Mouse (Mus musculus) liver, embryonic 13.5 days (tissue): ENCODE data around the gene Psmc3ip. TPM values are rescaled to one million over a fixed set of nuclear protein-coding genes. Genes with fewer than 3 reads are reported as not detected.
"Not testable (repeated sequence)": the region's sequence is repeated elsewhere in the genome, so short reads cannot be mapped to it uniquely, and the experiment has no call there.

Experiments
- ATAC-seq: fragments of 200-750 bp; cut with Nextera tagmentation; 2 replicates; pipeline ENCODE4 v1.8.0; 2017; ENCODE audit warnings: low read depth, mild to moderate bottlenecking, moderate number of reproducible peaks, moderate library complexity
- DNase-seq: peaks from one replicate; pipeline ENCODE4 v3.0.0; 2022
- H3K27ac ChIP-seq: fragments of 300-500 bp; sonication (generic); 2 replicates; pipeline ENCODE4 v1.5.1; 2015; ENCODE audit warnings: moderate library complexity, mild to moderate bottlenecking, inconsistent platforms
- H3K27me3 ChIP-seq: fragments of 300-500 bp; sonication (generic); 2 replicates; pipeline ENCODE4 v1.6.1; 2015; ENCODE audit warnings: mild to moderate bottlenecking, inconsistent platforms
- H3K36me3 ChIP-seq: fragments of 300-500 bp; sonication (generic); 2 replicates; pipeline ENCODE4 v1.6.1; 2015; ENCODE audit warnings: mild to moderate bottlenecking, inconsistent platforms
- H3K4me1 ChIP-seq: fragments of 300-500 bp; sonication (generic); replicated peaks from 2 replicates; pipeline ENCODE4 v1.6.1; 2015; ENCODE audit warnings: inconsistent platforms
- H3K4me2 ChIP-seq: fragments of 300-500 bp; sonication (generic); 2 replicates; pipeline ENCODE4 v1.6.1; 2015; ENCODE audit warnings: inconsistent platforms, mild to moderate bottlenecking, moderate library complexity
- H3K4me3 ChIP-seq: fragments of 300-500 bp; sonication (generic); replicated peaks from 2 replicates; pipeline ENCODE4 v1.5.1; 2015; ENCODE audit warnings: mild to moderate bottlenecking, inconsistent platforms
- H3K9ac ChIP-seq: fragments of 300-500 bp; sonication (generic); 2 replicates; pipeline ENCODE4 v1.6.1; 2015; ENCODE audit warnings: mild to moderate bottlenecking, inconsistent platforms
- H3K9me3 ChIP-seq: fragments of 300-500 bp; sonication (generic); replicated peaks from 2 replicates; pipeline ENCODE4 v1.6.1; 2016; ENCODE audit warnings: inconsistent platforms
- WGBS: fragments of 180-500 bp; shearing (Covaris S2); methylation state at CpG from one replicate; pipeline ENCODE4 v1.1.7; 2015; ENCODE audit not compliant: insufficient replicate concordance; 5-methylcytosine and 5-hydroxymethylcytosine counted together
- polyA plus RNA-seq: library from polyadenylated mRNA; unstranded; fragments of >200 nt; fragmentation: Nextera tagmentation; extraction: Ambion mirVana; gene quantifications from 2 replicates; pipeline ENCODE4 v1.2.1, GENCODE M21; 2015

Psmc3ip gene
- polyA plus RNA-seq, 1 experiment from 2014 or later, result 26.4 TPM

DNA sequence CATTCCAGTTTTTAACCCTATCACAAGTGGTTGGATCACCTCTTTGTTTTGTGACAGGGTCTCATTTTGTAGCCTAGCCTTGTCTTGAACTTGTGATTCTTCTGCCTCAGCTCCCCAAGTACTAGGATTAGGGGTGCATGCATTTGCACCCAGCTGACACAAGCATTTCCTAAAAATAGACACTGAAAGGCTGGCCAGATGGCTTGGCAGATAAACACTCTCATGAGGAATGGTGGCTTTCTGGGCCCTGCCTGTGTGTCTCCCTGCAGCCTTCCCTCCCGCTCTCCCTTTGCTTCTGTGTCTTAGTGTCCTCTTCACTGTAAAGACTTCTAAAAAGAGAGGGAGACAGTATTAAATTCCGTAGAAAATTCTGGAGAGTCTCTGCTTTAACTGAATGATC lies 36.0 kb upstream of the Psmc3ip start:
- Histone ChIP-seq H3K4me1 (peaks cover 17% of the 10 kb centered on the region), H3K4me2 (no peak overlapping the region), H3K27ac (no peak overlapping the region), H3K27me3 (no peaks in the 10 kb centered on the region), H3K9me3 (peaks cover 10% of the 10 kb centered on the region; the same call in 1 of the 2 replicates), H3K36me3 (peaks cover 12% of the 10 kb centered on the region), H3K9ac (no peak overlapping the region; the same call in 1 of the 2 replicates), H3K4me3 (no peak overlapping the region)
- 59% methylated on average over 2 of the region's 2 CpGs for WGBS
- peak; percentile 27 for DNase-seq
- peak; percentile 66 for ATAC-seq

- H3K36me3 ChIP-seq, result peaks cover 21% of the 10 kb centered on the region
- ATAC-seq, result no peak
- no peak overlapping the region for H3K4me2 ChIP-seq
- H3K4me3 ChIP-seq, result no peak overlapping the region
- H3K27ac ChIP-seq, result no peak overlapping the region
- H3K9ac ChIP-seq, result no peak overlapping the region
- no peak for DNase-seq
- peaks cover 17% of the 10 kb centered on the region for H3K4me1 ChIP-seq
- H3K9me3 ChIP-seq, result peaks cover 10% of the 10 kb centered on the region; the same call in 1 of the 2 replicates
- 36% methylated on average over 18 of the region's 18 CpGs for WGBS
- H3K27me3 ChIP-seq, result no peaks in the 10 kb centered on the region
Observed at GRCm38 (mm10) chr11:101130056-101130756, 35.0 kb upstream of the Psmc3ip start.

DNA sequence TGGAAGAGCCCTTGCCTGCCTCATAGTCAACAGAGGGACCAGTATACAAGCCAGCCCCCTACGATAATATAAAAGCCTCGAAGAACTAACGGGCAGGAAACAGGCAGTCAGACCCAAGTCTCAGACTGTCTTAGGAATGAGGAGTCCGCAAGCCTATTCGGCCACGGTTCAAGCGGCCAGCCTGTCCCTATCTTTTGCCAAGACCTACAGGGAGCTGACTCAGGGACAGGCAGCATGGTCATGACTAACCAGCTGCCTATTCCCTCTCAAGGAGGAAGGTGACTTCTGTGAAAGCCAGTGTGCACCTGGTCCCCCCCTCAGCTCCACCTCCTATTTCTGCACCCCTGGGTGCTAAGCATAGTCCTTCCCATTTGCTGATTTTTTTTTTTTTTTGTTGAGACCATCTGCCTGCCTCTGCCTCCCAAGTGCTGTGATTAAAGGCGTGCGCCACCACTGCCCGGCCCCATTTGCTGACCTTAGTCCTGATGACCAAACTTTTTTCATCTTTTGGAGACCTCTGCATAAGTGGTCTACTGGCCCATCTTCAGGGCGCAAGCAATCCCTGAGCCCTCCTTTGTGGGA lies 33.9 kb upstream of the Psmc3ip start:
- H3K9me3 ChIP-seq, result peaks cover 10% of the 10 kb centered on the region; the same call in 1 of the 2 replicates
- ATAC-seq (no peak), DNase-seq (no peak)
- H3K36me3 ChIP-seq, result peaks cover 29% of the 10 kb centered on the region
- peaks cover 17% of the 10 kb centered on the region for H3K4me1 ChIP-seq
- no peak overlapping the region for H3K4me2 ChIP-seq
- no peaks in the 10 kb centered on the region for H3K27me3 ChIP-seq
- no peak overlapping the region for H3K27ac ChIP-seq
- H3K4me3 ChIP-seq, result no peak overlapping the region
- no peak overlapping the region for H3K9ac ChIP-seq
- 71% methylated on average over 11 of the region's 11 CpGs for WGBS

- Histone ChIP-seq H3K27ac (no peak overlapping the region), H3K4me2 (no peak overlapping the region), H3K4me1 (peaks cover 17% of the 10 kb centered on the region), H3K9me3 (peaks cover 10% of the 10 kb centered on the region; the same call in 1 of the 2 replicates), H3K36me3 (peaks cover 48% of the 10 kb centered on the region), H3K27me3 (no peaks in the 10 kb centered on the region), H3K4me3 (no peak overlapping the region), H3K9ac (no peak overlapping the region)
- DNase-seq, result no peak
- no peak for ATAC-seq
- WGBS, result 78% methylated on average over 1 of the region's 1 CpGs
Observed at GRCm38 (mm10) chr11:101127075-101127474, 31.8 kb upstream of the Psmc3ip start.

DNA sequence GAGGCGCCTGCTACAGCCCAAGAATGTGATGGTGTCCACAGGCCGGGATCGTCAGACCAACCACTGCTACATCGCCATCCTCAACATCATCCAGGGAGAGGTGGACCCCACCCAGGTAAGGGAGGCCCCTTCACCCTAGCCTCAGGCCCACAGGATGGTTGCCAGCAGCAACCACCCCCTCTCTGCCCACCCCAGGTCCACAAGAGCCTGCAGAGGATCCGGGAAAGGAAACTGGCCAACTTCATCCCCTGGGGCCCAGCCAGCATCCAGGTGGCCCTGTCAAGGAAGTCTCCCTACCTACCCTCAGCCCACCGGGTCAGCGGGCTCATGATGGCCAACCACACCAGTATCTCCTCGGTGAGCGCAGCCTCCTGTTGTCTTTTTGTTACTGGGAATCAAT lies 29.8 kb upstream of the Psmc3ip start:
- not testable (repeated sequence) for H3K9me3 ChIP-seq, H3K4me3 ChIP-seq, DNase-seq, H3K9ac ChIP-seq, H3K27ac ChIP-seq, H3K4me2 ChIP-seq, ATAC-seq, H3K27me3 ChIP-seq
- H3K4me1 ChIP-seq, result peaks cover 19% of the 10 kb centered on the region
- WGBS, result 91% methylated on average over 9 of the region's 9 CpGs
- H3K36me3 ChIP-seq, result peaks cover 55% of the 10 kb centered on the region

DNA sequence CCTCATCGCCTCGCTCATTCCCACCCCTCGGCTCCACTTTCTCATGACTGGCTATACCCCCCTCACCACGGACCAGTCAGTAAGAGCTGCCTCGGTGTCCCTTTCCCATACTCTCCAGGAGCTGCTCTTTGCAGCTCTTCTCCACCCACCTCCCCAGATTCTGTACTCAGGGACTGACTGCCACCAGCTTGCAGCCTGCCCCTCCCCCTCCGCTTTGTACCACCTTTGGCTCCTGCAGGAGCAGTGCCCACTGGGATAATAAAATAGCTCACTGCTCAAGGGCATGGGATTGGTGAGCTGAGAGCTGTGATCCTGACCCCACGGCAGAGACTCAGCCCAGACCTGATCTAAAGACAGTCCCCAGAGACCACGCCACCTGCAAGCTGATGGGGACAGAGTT lies 29.3 kb upstream of the Psmc3ip start:
- H3K4me1 ChIP-seq, result peaks cover 18% of the 10 kb centered on the region
- not testable (repeated sequence) for H3K9me3 ChIP-seq, ATAC-seq, H3K27ac ChIP-seq, H3K4me3 ChIP-seq, H3K4me2 ChIP-seq, DNase-seq, H3K27me3 ChIP-seq, H3K9ac ChIP-seq
- H3K36me3 ChIP-seq, result peaks cover 55% of the 10 kb centered on the region
- 87% methylated on average over 8 of the region's 8 CpGs for WGBS

DNA sequence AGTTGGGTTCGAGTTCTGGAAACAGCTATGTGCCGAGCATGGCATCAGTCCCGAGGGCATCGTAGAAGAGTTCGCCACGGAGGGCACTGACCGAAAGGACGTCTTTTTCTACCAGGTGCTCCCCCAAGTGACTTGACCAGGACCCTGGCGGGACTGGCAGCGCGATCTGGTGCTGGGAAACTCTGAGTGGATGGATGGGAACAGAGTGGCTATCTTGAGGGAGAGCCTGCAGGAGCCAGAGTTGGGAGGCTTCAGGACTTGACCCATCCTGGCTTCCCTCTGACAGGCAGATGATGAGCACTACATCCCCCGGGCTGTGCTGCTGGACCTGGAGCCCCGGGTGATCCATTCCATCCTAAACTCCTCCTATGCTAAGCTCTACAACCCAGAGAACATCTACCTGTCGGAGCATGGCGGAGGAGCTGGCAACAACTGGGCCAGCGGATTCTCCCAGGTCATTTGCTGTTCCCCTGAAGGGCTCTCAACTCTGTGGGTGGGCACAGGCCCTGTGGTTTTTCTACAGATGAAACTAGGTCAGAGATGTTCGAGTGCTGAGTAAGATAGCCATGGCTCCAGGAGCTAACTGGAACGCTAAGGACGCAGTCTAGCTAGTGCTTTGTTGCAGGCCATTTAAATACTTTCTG lies 25.4 kb upstream of the Psmc3ip start:
- peak overlapping the region; percentile 91 for H3K4me3 ChIP-seq
- no peaks in the 10 kb centered on the region for H3K27me3 ChIP-seq
- peak overlapping the region; percentile 96 for H3K27ac ChIP-seq
- ATAC-seq (no peak), DNase-seq (peak; percentile 21)
- WGBS, result 22% methylated on average over 19 of the region's 19 CpGs
- H3K9ac ChIP-seq, result peak overlapping the region; percentile 91
- H3K36me3 ChIP-seq, result peaks cover 44% of the 10 kb centered on the region
- H3K9me3 ChIP-seq, result no peaks in the 10 kb centered on the region
- peaks cover 46% of the 10 kb centered on the region for H3K4me1 ChIP-seq
- H3K4me2 ChIP-seq, result peak overlapping the region; percentile 99

DNA sequence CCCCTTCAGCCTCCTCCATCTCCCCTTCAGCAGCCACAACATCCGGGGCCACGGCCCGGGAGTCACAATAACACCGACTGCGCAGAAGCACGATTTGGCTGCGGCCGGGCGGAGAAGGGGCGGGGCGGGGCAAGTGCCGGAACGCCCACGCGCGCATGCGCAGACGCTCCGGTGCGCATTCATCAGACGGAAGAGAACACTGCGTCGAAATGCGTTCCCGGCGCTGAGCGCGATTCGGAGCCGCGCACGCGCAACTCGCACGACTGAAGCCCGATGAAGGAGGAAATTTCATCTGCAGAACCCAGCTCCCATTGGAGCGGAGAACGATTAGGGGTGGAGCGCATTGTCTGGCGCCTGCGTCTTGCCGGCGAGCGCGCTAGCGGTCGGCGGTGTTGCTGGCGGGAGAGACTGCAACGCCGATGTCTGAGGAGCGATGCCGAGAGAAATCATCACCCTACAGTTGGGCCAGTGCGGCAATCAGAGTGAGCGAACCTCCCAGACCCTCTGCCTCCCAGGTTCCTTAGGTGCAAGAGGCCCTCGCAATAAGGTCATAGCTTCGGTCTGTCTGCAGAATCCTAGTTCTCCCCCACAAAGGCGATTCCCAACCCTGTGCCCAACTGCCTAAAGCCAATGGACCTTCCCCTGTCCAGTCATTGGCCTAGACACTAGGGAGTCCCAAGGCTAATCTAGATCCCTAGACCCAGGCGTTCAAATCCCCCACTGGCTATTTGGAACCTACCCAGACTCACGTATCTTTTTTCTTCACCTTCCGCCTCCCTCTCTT lies 24.7 kb upstream of the Psmc3ip start, which contains the start of the genes Retreg3 and Tubg1:
Gene Retreg3, minus strand, starts transcription at position 133 of the 784 bp plus-strand sequence.
Gene Tubg1, plus strand, starts transcription at position 178 of the 784 bp plus-strand sequence.
- no peaks in the 10 kb centered on the region for H3K9me3 ChIP-seq
- peak within 1 kb of the TSS; percentile 91 for H3K4me3 ChIP-seq
- peaks cover 53% of the 10 kb centered on the region for H3K4me1 ChIP-seq
- peaks cover 40% of the 10 kb centered on the region for H3K36me3 ChIP-seq
- H3K27me3 ChIP-seq, result no peaks in the 10 kb centered on the region
- ATAC-seq (peak; percentile 91), DNase-seq (peak; percentile 98)
- H3K27ac ChIP-seq, result peak within 1 kb of the TSS; percentile 96
- WGBS, result under 1% methylated on average over 61 of the region's 61 CpGs
- H3K4me2 ChIP-seq, result peak within 1 kb of the TSS; percentile 99
- H3K9ac ChIP-seq, result peak within 1 kb of the TSS; percentile 93

GRCm38 (mm10) chr11:101119131-101119760 lies 24.0 kb upstream of the Psmc3ip start:
- Histone ChIP-seq H3K4me3 (peak overlapping the region; percentile 91), H3K27ac (peak overlapping the region; percentile 96), H3K36me3 (peaks cover 35% of the 10 kb centered on the region), H3K4me1 (peaks cover 55% of the 10 kb centered on the region), H3K9me3 (no peaks in the 10 kb centered on the region), H3K4me2 (peak overlapping the region; percentile 78), H3K9ac (peak overlapping the region; percentile 93), H3K27me3 (no peaks in the 10 kb centered on the region)
- ATAC-seq (peak; percentile 73), DNase-seq (no peak)
- WGBS, result under 1% methylated on average over 38 of the region's 39 CpGs

DNA sequence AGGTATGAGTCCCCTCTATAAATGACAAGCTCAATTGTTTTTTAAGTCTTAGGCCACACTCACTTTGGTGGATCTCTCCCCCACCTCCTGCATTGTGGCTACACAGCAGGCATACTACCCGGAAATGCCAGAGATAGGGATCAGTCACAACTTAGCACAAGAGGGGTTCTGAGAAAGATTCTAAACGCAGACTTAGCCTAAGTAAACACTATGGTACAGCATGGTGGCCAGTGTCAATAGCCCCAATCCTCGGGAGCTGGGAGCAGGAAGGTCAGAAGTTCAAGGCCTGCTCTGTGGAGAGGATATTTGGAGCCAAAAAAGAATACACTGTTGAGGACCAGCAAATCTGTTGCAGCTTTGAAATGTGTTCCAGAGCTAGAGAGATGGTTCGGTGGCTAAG lies 22.9 kb upstream of the Psmc3ip start:
- H3K27me3 ChIP-seq, result no peaks in the 10 kb centered on the region
- peak overlapping the region; percentile 91 for H3K4me3 ChIP-seq
- DNase-seq (no peak), ATAC-seq (no peak)
- peak overlapping the region; percentile 78 for H3K4me2 ChIP-seq
- H3K36me3 ChIP-seq, result peaks cover 34% of the 10 kb centered on the region
- no peaks in the 10 kb centered on the region for H3K9me3 ChIP-seq
- H3K9ac ChIP-seq, result peak overlapping the region; percentile 93
- 16% methylated on average over 4 of the region's 4 CpGs for WGBS
- H3K27ac ChIP-seq, result peak overlapping the region; percentile 96
- peaks cover 55% of the 10 kb centered on the region for H3K4me1 ChIP-seq
